Mouse (Mus musculus) heart, embryonic 16.5 days (tissue): ENCODE results near the gene Med23. TPM values are rescaled to one million over a fixed set of nuclear protein-coding genes. Genes with fewer than 3 reads are reported as not detected.

Experiments used
- ATAC-seq: fragments of 200-750 bp; cut with Nextera tagmentation; replicated peaks from 2 replicates; pipeline ENCODE4 v1.8.0; 2017; ENCODE audit warnings: moderate number of reproducible peaks; ENCODE audit not compliant: insufficient read depth, low FRiP score; ENCODE audit errors: extremely low read depth
- H3K27ac ChIP-seq: fragments of 300-500 bp; sonication (generic); 2 replicates; pipeline ENCODE4 v1.5.1; 2014; ENCODE audit warnings: mild to moderate bottlenecking, low read length, control low read depth, moderate library complexity
- H3K27me3 ChIP-seq: fragments of 300-500 bp; sonication (generic); 2 replicates; pipeline ENCODE4 v1.6.1; 2014; ENCODE audit warnings: low read length, mixed read lengths; ENCODE audit not compliant: control insufficient read depth, insufficient read depth
- H3K36me3 ChIP-seq: fragments of 300-500 bp; sonication (generic); 2 replicates; pipeline ENCODE4 v1.6.1; 2014; ENCODE audit not compliant: control insufficient read depth, insufficient read depth
- H3K4me1 ChIP-seq: fragments of 300-500 bp; sonication (generic); 2 replicates; pipeline ENCODE4 v1.6.1; 2014; ENCODE audit warnings: low read length, mixed read lengths; ENCODE audit not compliant: control insufficient read depth, insufficient read depth
- H3K4me2 ChIP-seq: fragments of 300-500 bp; sonication (generic); 2 replicates; pipeline ENCODE4 v1.6.1; 2014; ENCODE audit warnings: low read depth, mild to moderate bottlenecking, control low read depth, low read length
- H3K4me3 ChIP-seq: fragments of 300-500 bp; sonication (generic); 2 replicates; pipeline ENCODE4 v1.5.1; 2014; ENCODE audit warnings: mild to moderate bottlenecking, control low read depth, low read length
- H3K9ac ChIP-seq: fragments of 300-500 bp; sonication (generic); 2 replicates; pipeline ENCODE4 v1.6.1; 2014; ENCODE audit warnings: low read length, control low read depth
- H3K9me3 ChIP-seq: fragments of 300-500 bp; sonication (generic); replicated peaks from 2 replicates; pipeline ENCODE4 v1.6.1; 2016; ENCODE audit warnings: low read length; ENCODE audit not compliant: control insufficient read depth
- WGBS: fragments of 180-500 bp; shearing (Covaris S2); extraction: QIAGEN DNeasy Blood & Tissue Kit; methylation state at CpG from one replicate; pipeline ENCODE4 v1.1.7; 2014; 5-methylcytosine and 5-hydroxymethylcytosine counted together
- microRNA-seq: library from miRNA; unstranded; fragments of <30 nt; microRNA quantifications from one replicate; pipeline ENCODE4, GENCODE M21; 2017
- polyA plus RNA-seq: library from polyadenylated mRNA; unstranded; fragments of >200 nt; fragmentation: Nextera tagmentation; extraction: Ambion mirVana; gene quantifications from 2 replicates; pipeline ENCODE4 v1.2.1, GENCODE M21; 2015

Med23 gene
- polyA plus RNA-seq, 1 experiment from 2014 or later, result 11.6 TPM

DNA sequence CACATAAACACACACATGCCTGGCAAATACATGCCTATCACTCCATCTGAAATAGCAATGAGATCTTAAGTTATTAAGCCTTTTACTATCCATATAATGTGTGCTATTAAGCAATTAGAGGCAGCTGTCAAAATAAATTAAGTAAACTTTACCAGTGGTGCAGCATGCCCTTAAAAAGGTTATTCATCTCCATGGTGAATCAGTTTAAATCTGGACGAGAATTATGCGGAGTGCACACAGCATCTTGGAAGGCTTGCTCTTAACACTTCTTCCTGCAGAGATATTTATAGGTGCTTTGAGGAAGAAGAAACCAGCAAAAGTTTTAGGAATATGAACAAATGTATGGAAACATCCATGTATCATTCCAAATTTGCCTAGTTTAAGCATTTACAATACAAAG is 92.1 kb downstream of the Med23 start:
- H3K27ac ChIP-seq, result no peak overlapping the region
- peaks cover 9% of the 10 kb centered on the region for H3K27me3 ChIP-seq
- H3K9ac ChIP-seq, result no peak overlapping the region
- H3K9me3 ChIP-seq, result no peaks in the 10 kb centered on the region
- ATAC-seq, result no peak
- H3K4me2 ChIP-seq, result no peak overlapping the region
- no peaks in the 10 kb centered on the region for H3K36me3 ChIP-seq
- peaks cover 3% of the 10 kb centered on the region; the same call in 1 of the 2 replicates for H3K4me1 ChIP-seq
- WGBS, result 63% methylated on average over 2 of the region's 2 CpGs
- no peak overlapping the region for H3K4me3 ChIP-seq

Small RNA genes lying within 50 kb of the gene (microRNA-seq; reads per million reads assigned to microRNA genes)
- not detected for gene Mir6905

Other genes starting within 250 kb of the Med23 start
- gene Enpp1, start 157.8 kb upstream of the Med23 start, polyA plus RNA-seq, result 3.8 and 3.9 TPM in 2 replicates
- gene Enpp3, start 27.2 kb upstream of the Med23 start, polyA plus RNA-seq, result 3.9 and 4.5 TPM in 2 replicates
- 0.92 and 1.1 TPM in 2 replicates for gene Arg1, start 57.5 kb downstream of the Med23 start, polyA plus RNA-seq